Mouse (Mus musculus): ENCODE results near the gene Gm8127.
"Not testable (repeated sequence)": the region's sequence is repeated elsewhere in the genome, so short reads cannot be mapped to it uniquely, and the experiment has no call there.

DNA sequence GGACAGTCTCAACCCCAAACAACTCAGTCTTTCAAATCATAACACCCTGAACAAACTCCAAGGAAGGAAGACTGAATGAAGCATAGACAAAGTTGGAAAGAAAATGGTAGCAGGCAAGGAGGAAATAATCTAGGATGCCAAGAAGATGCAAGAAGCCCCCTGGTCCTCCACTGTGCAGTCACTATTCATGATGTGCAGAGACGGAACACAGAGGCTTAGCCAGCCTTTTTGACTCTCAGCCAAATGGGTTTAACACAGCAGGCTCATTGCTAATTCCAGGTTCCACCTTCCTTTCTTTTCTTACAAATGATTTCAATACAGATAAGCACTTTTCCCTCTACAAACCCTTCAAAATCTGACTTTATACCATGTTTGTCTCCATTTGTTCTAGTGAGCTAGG, 20.5 kb downstream of the Gm8127 start:
- not testable (repeated sequence) for TF ChIP-seq CTCF (IDR thresholded peaks at IDR 0.05; ENCODE audit: low read depth, low read length); POLR2AphosphoS5 (IDR thresholded peaks at IDR 0.05; ENCODE audit: insufficient replicate concordance, low read depth, low read length); TAL1 (conservative IDR thresholded peaks at IDR 0.05; ENCODE audit: low read depth, low read length); GATA2 (IDR thresholded peaks at IDR 0.05; ENCODE audit: borderline replicate concordance, low read depth, low read length)
